Mouse (Mus musculus): Measurements from ENCODE around the gene Wnk2. TPM values are rescaled to one million over a fixed set of nuclear protein-coding genes. Genes with fewer than 3 reads are reported as not detected.

Gene Wnk2
- polyA plus RNA-seq, 1 experiment from 2014 or later = 1.0 TPM

DNA sequence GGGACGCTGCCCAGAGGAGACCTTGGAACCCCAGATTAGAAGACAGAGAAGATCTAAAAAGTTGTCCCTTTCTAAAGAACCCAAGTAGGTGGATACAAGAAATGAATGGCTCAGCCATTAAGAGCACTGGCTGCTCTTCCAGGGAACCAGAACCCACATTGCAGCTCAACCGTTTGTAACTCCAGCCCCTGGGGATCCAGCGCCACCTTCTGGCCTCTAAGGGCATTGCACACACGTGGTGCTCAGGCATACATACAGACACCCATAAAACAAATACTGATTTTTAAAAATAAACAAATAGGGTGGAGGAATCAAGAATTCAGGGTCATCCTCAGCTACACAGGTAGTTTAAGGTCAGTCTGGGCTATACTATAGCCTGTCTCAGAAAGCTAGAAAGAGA is 8.8 kb upstream of the Wnk2 start:
- H3K4me2 ChIP-seq (ENCODE audit: low read depth, severe bottlenecking) = no peak overlapping the region
- H3K4me3 ChIP-seq (ENCODE audit: low read depth, low read length) = no peak overlapping the region
- H3K4me1 ChIP-seq (ENCODE audit: control insufficient read depth, insufficient read depth, low read length) = no peaks in the 10 kb centered on the region
- no peaks in the 10 kb centered on the region for H3K27me3 ChIP-seq (ENCODE audit: control insufficient read depth, insufficient read depth, low read length)
- ATAC-seq (ENCODE audit: insufficient number of reproducible peaks, low FRiP score, low TSS enrichment, low read depth) = no peak
- WGBS = 79% methylated on average over 4 of the region's 4 CpGs
- no peak for DNase-seq (ENCODE audit: low spot score)
- H3K9me3 ChIP-seq (ENCODE audit: control insufficient read depth, low read length) = no peaks in the 10 kb centered on the region
- H3K27ac ChIP-seq (replicated peaks; ENCODE audit: low read depth, low read length) = no peak overlapping the region
- no peaks in the 10 kb centered on the region for H3K36me3 ChIP-seq (ENCODE audit: control insufficient read depth, insufficient read depth, low read length)
- no peak overlapping the region for H3K9ac ChIP-seq (ENCODE audit: low read length)

DNA sequence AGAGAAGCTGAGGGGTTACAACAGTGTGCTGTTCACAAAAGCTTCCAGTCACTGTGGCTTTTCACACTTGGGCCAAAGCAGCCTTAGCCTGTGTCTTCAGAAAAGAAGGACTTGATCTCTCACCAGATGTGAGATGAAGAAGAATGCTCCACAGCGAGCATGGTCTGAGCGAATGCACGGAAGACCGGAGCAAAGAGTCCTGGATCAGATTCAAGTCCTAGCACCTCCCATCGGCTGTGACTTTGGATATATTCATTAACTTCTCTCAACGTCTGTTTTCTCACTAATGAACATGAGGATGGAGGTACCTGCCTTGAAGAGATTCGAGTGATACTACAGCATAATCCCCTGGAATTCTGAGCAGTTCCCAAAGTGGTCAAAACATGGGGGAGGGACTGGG is 6.8 kb upstream of the Wnk2 start:
- 64% methylated on average over 7 of the region's 7 CpGs for WGBS
- H3K9me3 ChIP-seq (ENCODE audit: control insufficient read depth, low read length) = no peaks in the 10 kb centered on the region
- peaks cover 2% of the 10 kb centered on the region; the same call in 1 of the 2 replicates for H3K27me3 ChIP-seq (ENCODE audit: control insufficient read depth, insufficient read depth, low read length)
- H3K36me3 ChIP-seq (ENCODE audit: control insufficient read depth, insufficient read depth, low read length) = no peaks in the 10 kb centered on the region
- H3K4me2 ChIP-seq (ENCODE audit: low read depth, severe bottlenecking) = no peak overlapping the region
- DNase-seq (ENCODE audit: low spot score) = no peak
- no peaks in the 10 kb centered on the region for H3K4me1 ChIP-seq (ENCODE audit: control insufficient read depth, insufficient read depth, low read length)
- no peak overlapping the region for H3K4me3 ChIP-seq (ENCODE audit: low read depth, low read length)
- ATAC-seq (ENCODE audit: insufficient number of reproducible peaks, low FRiP score, low TSS enrichment, low read depth) = no peak
- no peak overlapping the region for H3K9ac ChIP-seq (ENCODE audit: low read length)
- no peak overlapping the region for H3K27ac ChIP-seq (replicated peaks; ENCODE audit: low read depth, low read length)

DNA sequence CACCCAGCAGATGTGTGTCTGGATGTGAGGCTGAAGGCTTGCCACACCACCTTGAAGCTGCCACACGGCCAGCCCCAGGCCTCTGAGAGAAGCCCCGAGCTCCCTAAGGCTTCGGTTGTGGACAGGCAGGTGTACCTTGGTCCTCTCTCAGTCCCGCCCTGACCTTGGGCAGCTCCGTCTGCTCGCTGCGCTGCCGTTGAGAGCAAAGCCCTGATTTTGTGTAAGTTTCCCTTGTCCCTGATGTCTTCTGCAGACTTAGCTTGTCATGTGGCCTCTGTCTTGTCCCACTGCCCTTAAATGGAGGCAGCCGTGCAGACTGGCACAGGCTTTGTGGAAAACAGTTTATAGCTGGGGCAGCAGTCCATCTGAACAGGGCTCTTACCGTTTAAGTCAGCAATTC is 6.2 kb upstream of the Wnk2 start:
- ATAC-seq (ENCODE audit: insufficient number of reproducible peaks, low FRiP score, low TSS enrichment, low read depth) (no peak), DNase-seq (ENCODE audit: low spot score) (no peak)
- 79% methylated on average over 10 of the region's 10 CpGs for WGBS
- Histone ChIP-seq H3K9ac (ENCODE audit: low read length) (no peak overlapping the region), H3K36me3 (ENCODE audit: control insufficient read depth, insufficient read depth, low read length) (no peaks in the 10 kb centered on the region), H3K9me3 (ENCODE audit: control insufficient read depth, low read length) (no peaks in the 10 kb centered on the region), H3K27me3 (ENCODE audit: control insufficient read depth, insufficient read depth, low read length) (peaks cover 6% of the 10 kb centered on the region; the same call in 1 of the 2 replicates), H3K27ac (replicated peaks; ENCODE audit: low read depth, low read length) (no peak overlapping the region), H3K4me1 (ENCODE audit: control insufficient read depth, insufficient read depth, low read length) (no peaks in the 10 kb centered on the region), H3K4me2 (ENCODE audit: low read depth, severe bottlenecking) (no peak overlapping the region), H3K4me3 (ENCODE audit: low read depth, low read length) (no peak overlapping the region)

DNA sequence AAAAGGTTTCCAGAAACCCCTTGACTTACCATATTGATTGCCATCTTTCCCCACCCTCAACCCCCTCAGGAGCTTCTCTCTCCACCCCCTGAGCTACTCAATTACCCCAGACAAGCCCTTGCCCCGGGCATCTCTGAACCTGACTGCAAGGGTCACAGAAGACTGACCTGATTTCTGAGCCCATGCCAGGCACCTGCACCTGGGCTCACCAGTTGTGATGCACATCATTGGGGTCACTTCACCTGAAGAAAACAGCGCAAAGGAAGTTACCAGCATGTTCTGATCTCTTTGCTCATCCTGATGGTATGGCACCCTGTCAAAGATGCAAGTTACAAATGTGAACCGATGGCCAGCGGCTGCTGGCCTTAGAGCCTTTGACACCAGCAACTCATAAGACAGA is 873 bp upstream of the Wnk2 start:
- no peaks in the 10 kb centered on the region for H3K36me3 ChIP-seq (ENCODE audit: control insufficient read depth, insufficient read depth, low read length)
- DNase-seq (ENCODE audit: low spot score) (no peak), ATAC-seq (ENCODE audit: insufficient number of reproducible peaks, low FRiP score, low TSS enrichment, low read depth) (no peak)
- no peak overlapping the region for H3K27ac ChIP-seq (replicated peaks; ENCODE audit: low read depth, low read length)
- no peaks in the 10 kb centered on the region for H3K9me3 ChIP-seq (ENCODE audit: control insufficient read depth, low read length)
- no peak overlapping the region for H3K4me3 ChIP-seq (ENCODE audit: low read depth, low read length)
- H3K4me2 ChIP-seq (ENCODE audit: low read depth, severe bottlenecking) = no peak overlapping the region
- 73% methylated on average over 4 of the region's 4 CpGs for WGBS
- H3K4me1 ChIP-seq (ENCODE audit: control insufficient read depth, insufficient read depth, low read length) = peaks cover 13% of the 10 kb centered on the region
- H3K9ac ChIP-seq (ENCODE audit: low read length) = no peak overlapping the region
- H3K27me3 ChIP-seq (ENCODE audit: control insufficient read depth, insufficient read depth, low read length) = peaks cover 55% of the 10 kb centered on the region

DNA sequence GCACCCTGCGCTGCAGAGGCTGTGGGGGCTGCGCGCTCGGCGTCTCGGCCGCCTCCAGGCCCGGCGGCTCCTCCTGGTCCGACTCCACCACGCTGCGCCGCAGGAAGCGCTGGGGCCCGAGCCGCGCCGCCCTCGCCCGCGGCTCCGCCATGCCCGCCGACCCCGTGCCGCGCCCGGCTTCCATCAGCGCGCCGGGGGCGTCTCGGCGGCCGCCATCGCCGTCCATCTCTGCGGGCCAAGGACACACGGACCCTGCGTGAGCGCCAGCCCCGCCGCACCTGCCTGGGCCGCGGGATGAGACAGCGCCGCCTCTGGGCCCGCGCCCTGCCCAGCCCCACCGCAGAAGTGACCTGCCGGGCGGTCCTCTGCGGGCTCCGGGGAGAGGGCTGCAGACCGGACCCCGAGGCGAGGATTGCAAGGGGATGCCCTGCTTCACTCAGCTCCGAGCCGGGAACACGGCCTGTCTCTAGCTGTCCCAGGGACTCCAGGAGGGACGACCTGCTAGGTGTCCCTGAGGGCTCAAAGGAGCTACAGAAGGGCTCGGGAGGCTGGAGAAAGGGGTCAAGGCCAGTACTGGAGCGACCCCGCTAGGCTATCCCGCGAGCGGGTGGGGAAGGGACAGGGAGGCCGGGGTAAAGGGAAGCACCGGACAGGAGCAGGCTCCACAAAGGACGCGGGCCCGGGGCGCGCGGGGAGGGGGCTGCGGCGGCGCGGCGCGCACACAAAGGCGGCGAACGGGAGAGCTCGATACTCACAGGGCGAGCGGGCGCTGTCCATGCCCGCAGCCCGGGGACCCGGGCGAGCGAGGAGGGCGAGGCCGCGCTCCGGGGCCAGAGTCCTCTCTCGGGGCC is 582 bp downstream of the Wnk2 start:
- ATAC-seq (ENCODE audit: insufficient number of reproducible peaks, low FRiP score, low TSS enrichment, low read depth) = peak; percentile 45; the same call in 1 of the 2 replicates
- H3K9ac ChIP-seq (ENCODE audit: low read length) = peak overlapping the region; percentile 60
- H3K4me3 ChIP-seq (ENCODE audit: low read depth, low read length) = peak overlapping the region; percentile 69
- peak overlapping the region; percentile 95 for H3K4me2 ChIP-seq (ENCODE audit: low read depth, severe bottlenecking)
- under 1% methylated on average over 82 of the region's 98 CpGs for WGBS
- peak; percentile 70 for DNase-seq (ENCODE audit: low spot score)
- no peaks in the 10 kb centered on the region for H3K36me3 ChIP-seq (ENCODE audit: control insufficient read depth, insufficient read depth, low read length)
- no peaks in the 10 kb centered on the region for H3K9me3 ChIP-seq (ENCODE audit: control insufficient read depth, low read length)
- H3K27ac ChIP-seq (replicated peaks; ENCODE audit: low read depth, low read length) = no peak overlapping the region
- peaks cover 57% of the 10 kb centered on the region for H3K27me3 ChIP-seq (ENCODE audit: control insufficient read depth, insufficient read depth, low read length)
- H3K4me1 ChIP-seq (ENCODE audit: control insufficient read depth, insufficient read depth, low read length) = peaks cover 13% of the 10 kb centered on the region

DNA sequence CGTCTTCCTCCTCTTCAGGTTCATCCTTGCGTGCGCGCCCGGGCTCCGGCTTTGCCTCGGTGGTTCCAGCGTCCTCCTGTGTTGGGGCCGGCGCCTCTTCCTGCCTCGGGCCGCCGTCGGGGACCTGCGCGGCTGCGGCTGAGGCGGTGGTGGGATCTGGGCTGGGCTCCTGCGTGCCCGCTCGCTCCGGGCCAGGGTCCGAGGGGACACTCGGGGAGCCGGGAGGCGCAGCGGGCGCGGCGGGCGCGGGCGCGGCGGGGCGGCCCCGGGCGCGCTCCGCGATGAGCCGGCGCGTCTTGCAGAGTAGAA is 1.2 kb downstream of the Wnk2 start:
- Histone ChIP-seq H3K27ac (replicated peaks; ENCODE audit: low read depth, low read length) (no peak overlapping the region), H3K4me1 (ENCODE audit: control insufficient read depth, insufficient read depth, low read length) (peaks cover 13% of the 10 kb centered on the region), H3K27me3 (ENCODE audit: control insufficient read depth, insufficient read depth, low read length) (peaks cover 57% of the 10 kb centered on the region), H3K9ac (ENCODE audit: low read length) (peak overlapping the region; percentile 60; the same call in 1 of the 2 replicates), H3K9me3 (ENCODE audit: control insufficient read depth, low read length) (no peaks in the 10 kb centered on the region), H3K4me2 (ENCODE audit: low read depth, severe bottlenecking) (peak overlapping the region; percentile 95), H3K4me3 (ENCODE audit: low read depth, low read length) (peak overlapping the region; percentile 69), H3K36me3 (ENCODE audit: control insufficient read depth, insufficient read depth, low read length) (no peaks in the 10 kb centered on the region)
- DNase-seq (ENCODE audit: low spot score) (no peak), ATAC-seq (ENCODE audit: insufficient number of reproducible peaks, low FRiP score, low TSS enrichment, low read depth) (no peak)
- under 1% methylated on average over 42 of the region's 44 CpGs for WGBS

DNA sequence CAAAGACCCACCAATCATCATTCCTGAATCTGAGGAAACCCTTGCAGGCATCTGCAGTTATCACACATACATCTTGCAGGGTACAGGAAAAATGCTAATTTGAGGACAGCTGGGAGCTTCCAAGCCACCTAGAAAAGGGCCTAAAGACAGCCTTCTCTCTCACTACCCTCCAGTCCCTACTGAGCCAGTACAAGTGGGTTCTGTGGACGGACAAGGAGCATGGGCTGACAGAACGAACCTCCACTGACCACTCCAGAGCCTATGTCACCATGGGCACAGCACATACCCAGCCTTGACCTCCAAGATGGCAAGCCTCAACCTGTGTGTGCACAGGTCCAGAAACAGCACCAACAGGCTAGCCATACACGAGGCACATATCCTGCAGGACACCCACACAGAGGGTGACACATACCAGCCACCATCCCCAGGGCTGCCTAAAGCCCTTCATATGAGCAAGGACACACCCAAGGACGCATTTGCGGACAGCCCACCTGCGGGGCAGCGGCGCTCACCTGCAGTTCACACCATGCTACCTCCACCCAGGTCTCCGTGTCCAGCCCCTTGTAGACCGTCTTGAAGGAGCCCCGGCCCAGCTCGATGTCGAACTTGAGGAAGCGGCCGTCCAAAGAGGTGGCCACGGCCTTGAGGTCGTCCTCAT is 1.6 kb downstream of the Wnk2 start:
- no peak overlapping the region for H3K27ac ChIP-seq (replicated peaks; ENCODE audit: low read depth, low read length)
- 20% methylated on average over 17 of the region's 17 CpGs for whole genome bisulfite sequencing

DNA sequence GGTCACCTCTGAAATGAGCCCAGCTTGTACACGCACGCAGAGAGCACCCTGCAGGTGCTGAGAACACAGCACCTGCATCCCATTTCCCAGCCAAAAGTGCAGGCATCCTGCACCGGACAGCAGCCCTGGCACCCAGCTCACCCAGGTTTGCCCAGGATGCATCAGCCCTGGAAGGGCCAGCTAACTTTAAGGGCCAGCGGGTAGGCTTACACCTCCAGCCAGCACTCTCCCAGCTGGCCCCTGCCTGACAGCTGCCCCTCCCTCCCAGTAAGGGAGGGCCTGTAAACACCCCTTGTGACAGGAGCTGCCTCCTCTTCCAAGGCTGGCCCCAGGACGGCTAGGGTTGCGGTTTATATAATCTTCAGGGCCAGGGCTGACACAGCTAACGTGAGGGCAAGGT is 2.4 kb downstream of the Wnk2 start:
- H3K4me3 ChIP-seq (ENCODE audit: low read depth, low read length) = no peak overlapping the region
- DNase-seq (ENCODE audit: low spot score) (no peak), ATAC-seq (ENCODE audit: insufficient number of reproducible peaks, low FRiP score, low TSS enrichment, low read depth) (no peak)
- H3K9ac ChIP-seq (ENCODE audit: low read length) = no peak overlapping the region
- H3K27me3 ChIP-seq (ENCODE audit: control insufficient read depth, insufficient read depth, low read length) = peaks cover 57% of the 10 kb centered on the region
- H3K27ac ChIP-seq (replicated peaks; ENCODE audit: low read depth, low read length) = no peak overlapping the region
- H3K4me1 ChIP-seq (ENCODE audit: control insufficient read depth, insufficient read depth, low read length) = peaks cover 13% of the 10 kb centered on the region
- 29% methylated on average over 7 of the region's 7 CpGs for WGBS
- no peaks in the 10 kb centered on the region for H3K9me3 ChIP-seq (ENCODE audit: control insufficient read depth, low read length)
- H3K36me3 ChIP-seq (ENCODE audit: control insufficient read depth, insufficient read depth, low read length) = no peaks in the 10 kb centered on the region
- H3K4me2 ChIP-seq (ENCODE audit: low read depth, severe bottlenecking) = no peak overlapping the region

More for the DNA sequence above, 1.6 kb downstream of the Wnk2 start:
- peaks cover 57% of the 10 kb centered on the region for H3K27me3 ChIP-seq (ENCODE audit: control insufficient read depth, insufficient read depth, low read length)
- peaks cover 13% of the 10 kb centered on the region for H3K4me1 ChIP-seq (ENCODE audit: control insufficient read depth, insufficient read depth, low read length)
- DNase-seq (ENCODE audit: low spot score) (peak; percentile 56), ATAC-seq (ENCODE audit: insufficient number of reproducible peaks, low FRiP score, low TSS enrichment, low read depth) (no peak)
- no peak overlapping the region; the same call in 1 of the 2 replicates for H3K9ac ChIP-seq (ENCODE audit: low read length)
- no peaks in the 10 kb centered on the region for H3K9me3 ChIP-seq (ENCODE audit: control insufficient read depth, low read length)
- H3K4me2 ChIP-seq (ENCODE audit: low read depth, severe bottlenecking) = peak overlapping the region; percentile 95
- H3K36me3 ChIP-seq (ENCODE audit: control insufficient read depth, insufficient read depth, low read length) = no peaks in the 10 kb centered on the region
- peak overlapping the region; percentile 69 for H3K4me3 ChIP-seq (ENCODE audit: low read depth, low read length)
